Mouse (Mus musculus) lung, postnatal 0 days (tissue): ENCODE measurements around the gene Cd3e. TPM values are rescaled to one million over a fixed set of nuclear protein-coding genes. Genes with fewer than 3 reads are reported as not detected.
A peak's percentile ranks its signal among the peaks of the same experiment; 100 is the strongest.
"Not testable (repeated sequence)": the region's sequence is repeated elsewhere in the genome, so short reads cannot be mapped to it uniquely, and the experiment has no call there.

Experiments used
- ATAC-seq: fragments of 200-750 bp; cut with Nextera tagmentation; 2 replicates; pipeline ENCODE4 v1.8.0; 2017; ENCODE audit warnings: moderate library complexity
- DNase-seq: peaks from one replicate; pipeline ENCODE4 v3.0.0-alpha.2; 2016; ENCODE audit warnings: low spot score
- H3K27ac ChIP-seq: fragments of 300-500 bp; sonication (generic); 2 replicates; pipeline ENCODE4 v1.5.1; 2014; ENCODE audit warnings: antibody characterized with exemption, mild to moderate bottlenecking, low read length, mixed read lengths
- H3K27me3 ChIP-seq: fragments of 300-500 bp; sonication (generic); replicated peaks from 2 replicates; pipeline ENCODE4 v1.6.1; 2014; ENCODE audit warnings: low read length, mixed read lengths; ENCODE audit not compliant: insufficient read depth
- H3K36me3 ChIP-seq: fragments of 300-500 bp; sonication (generic); 2 replicates; pipeline ENCODE4 v1.6.1; 2014; ENCODE audit warnings: low read length, mixed read lengths; ENCODE audit not compliant: insufficient read depth
- H3K4me1 ChIP-seq: fragments of 300-500 bp; sonication (generic); 2 replicates; pipeline ENCODE4 v1.6.1; 2014; ENCODE audit warnings: antibody characterized with exemption, low read depth, low read length, mixed read lengths; ENCODE audit not compliant: insufficient read depth
- H3K4me2 ChIP-seq: fragments of 300-500 bp; sonication (generic); replicated peaks from 2 replicates; pipeline ENCODE4 v1.6.1; 2014; ENCODE audit warnings: low read depth, mild to moderate bottlenecking, low read length, moderate library complexity, mixed read lengths
- H3K4me3 ChIP-seq: fragments of 300-500 bp; sonication (generic); 2 replicates; pipeline ENCODE4 v1.5.1; 2014; ENCODE audit warnings: low read depth, low read length
- H3K9ac ChIP-seq: fragments of 300-500 bp; sonication (generic); replicated peaks from 2 replicates; pipeline ENCODE4 v1.6.1; 2014; ENCODE audit warnings: low read depth, mild to moderate bottlenecking
- H3K9me3 ChIP-seq: fragments of 300-500 bp; sonication (generic); 2 replicates; pipeline ENCODE4 v1.6.1; 2016; ENCODE audit warnings: low read length, mixed read lengths
- CTCF ChIP-seq: IDR thresholded peaks from 2 replicates; pipeline ENCODE4 v1.5.1; 2016; ENCODE audit warnings: antibody characterized with exemption, mild to moderate bottlenecking
- EP300 ChIP-seq: IDR thresholded peaks from 2 replicates; pipeline ENCODE4 v1.6.1; 2016; ENCODE audit warnings: antibody characterized with exemption, mild to moderate bottlenecking, control low read depth
- WGBS: fragments of 180-500 bp; shearing (Covaris S2); extraction: QIAGEN DNeasy Blood & Tissue Kit; methylation state at CpG from one replicate; pipeline ENCODE4 v1.1.7; 2014; 5-methylcytosine and 5-hydroxymethylcytosine counted together
- polyA plus RNA-seq: library from polyadenylated mRNA; unstranded; fragments of >200 nt; fragmentation: Nextera tagmentation; extraction: Ambion mirVana; gene quantifications from 2 replicates; pipeline ENCODE4 v1.2.1, GENCODE M21; 2015

Cd3e gene
- polyA plus RNA-seq, 1 experiment from 2014 or later = 0.27 TPM

GRCm38 (mm10) chr9:44982081-44982480 lies 27.3 kb downstream of the Cd3e start:
- 78% methylated on average over 8 of the region's 8 CpGs for WGBS
- Histone ChIP-seq H3K9ac (no peak overlapping the region), H3K27ac (no peak overlapping the region), H3K9me3 (no peaks in the 10 kb centered on the region), H3K4me2 (no peak overlapping the region), H3K36me3 (no peaks in the 10 kb centered on the region), H3K4me1 (no peaks in the 10 kb centered on the region), H3K27me3 (no peaks in the 10 kb centered on the region), H3K4me3 (no peak overlapping the region)
- TF ChIP-seq EP300 = no peak
- TF ChIP-seq CTCF = no peak
- DNase-seq (no peak), ATAC-seq (no peak)

GRCm38 (mm10) chr9:44981676-44982075 lies 27.8 kb downstream of the Cd3e start, which contains the start of gene Cd3d:
Cd3d (plus strand) TSS chr9:44981786.
- WGBS = 67% methylated on average over 4 of the region's 4 CpGs
- no peak for DNase-seq
- Histone ChIP-seq H3K36me3 (no peaks in the 10 kb centered on the region), H3K9me3 (no peaks in the 10 kb centered on the region), H3K27me3 (no peaks in the 10 kb centered on the region), H3K4me2 (no peak within 1 kb of the TSS), H3K4me3 (no peak within 1 kb of the TSS), H3K9ac (no peak within 1 kb of the TSS), H3K4me1 (no peaks in the 10 kb centered on the region), H3K27ac (no peak within 1 kb of the TSS)
- no peak for TF ChIP-seq EP300
- no peak for ATAC-seq

- 91% methylated on average over 2 of the region's 2 CpGs for WGBS
- Histone ChIP-seq H3K27ac (no peak overlapping the region), H3K27me3 (no peaks in the 10 kb centered on the region), H3K4me2 (no peak overlapping the region), H3K9ac (no peak overlapping the region), H3K4me1 (no peaks in the 10 kb centered on the region), H3K36me3 (no peaks in the 10 kb centered on the region), H3K9me3 (no peaks in the 10 kb centered on the region), H3K4me3 (no peak overlapping the region)
- ATAC-seq (no peak), DNase-seq (no peak)
- TF ChIP-seq CTCF = no peak
- TF ChIP-seq EP300 = no peak
Observed at GRCm38 (mm10) chr9:44981104-44981503, 28.3 kb downstream of the Cd3e start.

- Histone ChIP-seq H3K9me3 (no peaks in the 10 kb centered on the region), H3K4me1 (no peaks in the 10 kb centered on the region), H3K27ac (no peak within 1 kb of the TSS), H3K27me3 (no peaks in the 10 kb centered on the region), H3K4me3 (no peak within 1 kb of the TSS), H3K36me3 (no peaks in the 10 kb centered on the region), H3K9ac (no peak within 1 kb of the TSS), H3K4me2 (no peak within 1 kb of the TSS)
- TF ChIP-seq CTCF (no peak), EP300 (no peak)
- no peak for DNase-seq
- WGBS = 56% methylated on average over 3 of the region's 3 CpGs
- ATAC-seq = no peak
Observed at GRCm38 (mm10) chr9:44980242-44980641, 29.2 kb downstream of the Cd3e start, which contains the start of gene Cd3g. Cd3g (minus strand) TSS chr9:44980431.

- H3K9me3 ChIP-seq = no peaks in the 10 kb centered on the region
- ATAC-seq (no peak), DNase-seq (no peak)
- no peak overlapping the region for H3K4me3 ChIP-seq
- no peak overlapping the region for H3K4me2 ChIP-seq
- WGBS = 67% methylated on average over 7 of the region's 7 CpGs
- no peak overlapping the region for H3K9ac ChIP-seq
- H3K27me3 ChIP-seq = no peaks in the 10 kb centered on the region
- TF ChIP-seq CTCF = no peak
- no peaks in the 10 kb centered on the region for H3K4me1 ChIP-seq
- no peaks in the 10 kb centered on the region for H3K36me3 ChIP-seq
- H3K27ac ChIP-seq = no peak overlapping the region
Observed at GRCm38 (mm10) chr9:44979806-44980205, 29.6 kb downstream of the Cd3e start.

GRCm38 (mm10) chr9:44977813-44978212 lies 31.6 kb downstream of the Cd3e start:
- H3K4me2 ChIP-seq = no peak overlapping the region
- 43% methylated on average over 6 of the region's 6 CpGs for WGBS

GRCm38 (mm10) chr9:44969450-44969849 lies 40.0 kb downstream of the Cd3e start:
- DNase-seq = no peak

More at GRCm38 (mm10) chr9:44977813-44978212, 31.6 kb downstream of the Cd3e start:
- DNase-seq (no peak), ATAC-seq (no peak)
- Histone ChIP-seq H3K27ac (no peak overlapping the region), H3K9me3 (no peaks in the 10 kb centered on the region), H3K9ac (no peak overlapping the region), H3K27me3 (no peaks in the 10 kb centered on the region; the same call in 1 of the 2 replicates), H3K4me1 (no peaks in the 10 kb centered on the region), H3K36me3 (no peaks in the 10 kb centered on the region), H3K4me3 (no peak overlapping the region)
- TF ChIP-seq CTCF (no peak), EP300 (no peak)

GRCm38 (mm10) chr9:44967763-44968162 lies 41.7 kb downstream of the Cd3e start:
- 70% methylated on average over 5 of the region's 5 CpGs for WGBS
- H3K9me3 ChIP-seq, H3K36me3 ChIP-seq, H3K27ac ChIP-seq, DNase-seq, H3K4me2 ChIP-seq, H3K4me3 ChIP-seq, H3K4me1 ChIP-seq, ATAC-seq, H3K9ac ChIP-seq, H3K27me3 ChIP-seq: not testable (repeated sequence)

More at GRCm38 (mm10) chr9:44969450-44969849, 40.0 kb downstream of the Cd3e start:
- H3K4me2 ChIP-seq = no peak overlapping the region
- no peak overlapping the region for H3K27ac ChIP-seq
- H3K36me3 ChIP-seq = no peaks in the 10 kb centered on the region
- no peak for ATAC-seq
- no peaks in the 10 kb centered on the region; the same call in 1 of the 2 replicates for H3K27me3 ChIP-seq
- H3K4me3 ChIP-seq = no peak overlapping the region
- TF ChIP-seq EP300 (no peak), CTCF (peak; percentile 35)
- WGBS = 44% methylated on average over 1 of the region's 1 CpGs
- peaks cover 5% of the 10 kb centered on the region; the same call in 1 of the 2 replicates for H3K4me1 ChIP-seq
- no peak overlapping the region for H3K9ac ChIP-seq
- H3K9me3 ChIP-seq = no peaks in the 10 kb centered on the region
